In genomic region chr17:13474310-13475094, GRCm38 (mm10) we compare ENCODE assay signal across 9 mouse cellular contexts.
DNase-seq lines count a peak whose midpoint lies in the region; ATAC-seq and TF ChIP-seq lines count a peak whose summit lies in the region.
"Had no signal": no experiment of that assay in that cellular context is flagged by ENCODE, and none has a peak within 500 bp of the region (broad histone marks: within the 10 kb centered on the region; RNA-seq: fewer than 3 reads in every experiment).

No protein-coding gene starts in this region.

- H3K9me3 ChIP-seq in limb, embryonic 13.5 days = no peaks in the 10 kb centered on the region
- no peaks in the 10 kb centered on the region for H3K9me3 ChIP-seq in limb, embryonic 10.5 days (replicated peaks)
- H3K9me3 ChIP-seq in lung, embryonic 14.5 days (ENCODE audit: low read depth, low read length) = no peaks in the 10 kb centered on the region

- no peak for TF ChIP-seq CTCF in lung, embryonic 14.5 days (IDR thresholded peaks at IDR 0.05; ENCODE audit: low read depth)

- DNase-seq in limb, embryonic 10.5 days (ENCODE audit: low spot score) = no peak
- peak; percentile 24 to 26 for DNase-seq in heart, postnatal 14 days
- DNase-seq in lung, embryonic 14.5 days = peak; percentile 49
- DNase-seq in telencephalon, adult 2 months (ENCODE audit: low read depth, low spot score) = peak; percentile 74
- no peak for DNase-seq in retina, postnatal 1 day
- no peak for DNase-seq in thymus, postnatal 25 days
- DNase-seq in ovary, adult 18-20 months (ENCODE audit: low spot score) = no peak

- H3K4me2 ChIP-seq in limb, embryonic 13.5 days (replicated peaks) = no peak overlapping the region
- H3K4me2 ChIP-seq in lung, embryonic 14.5 days = no peak overlapping the region

- ATAC-seq in limb, embryonic 13.5 days (ENCODE audit: low FRiP score, low read depth) = no peak
- no peak for ATAC-seq in lung, embryonic 14.5 days (ENCODE audit: insufficient read depth)

- intact Hi-C loops in heart, postnatal 14 days (cut with DNase I) = loop anchor here (5.0 kb wide), 2 partner anchors 88 to 208 kb away; no protein-coding TSS in a partner anchor

- H3K9ac ChIP-seq in limb, embryonic 13.5 days = no peak overlapping the region
- H3K9ac ChIP-seq in lung, embryonic 14.5 days = no peak overlapping the region

- no peak overlapping the region for H3K4me3 ChIP-seq in limb, embryonic 13.5 days
- no peak overlapping the region for H3K4me3 ChIP-seq in limb, embryonic 10.5 days
- H3K4me3 ChIP-seq in lung, embryonic 14.5 days (ENCODE audit: low read depth, low read length) = no peak overlapping the region

- WGBS in limb, embryonic 13.5 days = 67% methylated on average over 14 of the region's 14 CpGs
- 87% methylated on average over 14 of the region's 14 CpGs for WGBS in limb, embryonic 10.5 days
- 55% methylated on average over 14 of the region's 14 CpGs for WGBS in lung, embryonic 14.5 days

- H3K27ac ChIP-seq in limb, embryonic 13.5 days = peak overlapping the region; percentile 28; the same call in 1 of the 2 replicates
- no peak overlapping the region for H3K27ac ChIP-seq in limb, embryonic 10.5 days
- peak overlapping the region; percentile 26; the same call in 1 of the 2 replicates for H3K27ac ChIP-seq in lung, embryonic 14.5 days (ENCODE audit: low read depth)

- no peaks in the 10 kb centered on the region for H3K36me3 ChIP-seq in limb, embryonic 13.5 days
- no peaks in the 10 kb centered on the region for H3K36me3 ChIP-seq in limb, embryonic 10.5 days
- no peaks in the 10 kb centered on the region for H3K36me3 ChIP-seq in lung, embryonic 14.5 days (ENCODE audit: insufficient read depth)
- H3K36me3 ChIP-seq: G1E had no signal

- H3K27me3 ChIP-seq in limb, embryonic 13.5 days = 0 out of 2 replicates have a peak, but pooled peaks cover 2% of the 10 kb centered on the region
- no peaks in the 10 kb centered on the region for H3K27me3 ChIP-seq in limb, embryonic 10.5 days (ENCODE audit: low read depth, poor library complexity, severe bottlenecking)
- no peaks in the 10 kb centered on the region for H3K27me3 ChIP-seq in lung, embryonic 14.5 days (ENCODE audit: insufficient read depth, low read length)

- H3K4me1 ChIP-seq in limb, embryonic 13.5 days = peaks cover 18% of the 10 kb centered on the region
- H3K4me1 ChIP-seq in limb, embryonic 10.5 days = peaks cover 30% of the 10 kb centered on the region
- peaks cover 9% of the 10 kb centered on the region for H3K4me1 ChIP-seq in lung, embryonic 14.5 days (ENCODE audit: insufficient read depth)

Comparison
In these comparisons a context has a peak if more than half of its experiments do, and no peak if none do; other contexts are left out.
1. DNase-seq: peak in heart, postnatal 14 days (2 of 2), lung, embryonic 14.5 days (single experiment) and telencephalon, adult 2 months (single experiment); none in limb, embryonic 10.5 days (single experiment), retina, postnatal 1 day (single experiment), thymus, postnatal 25 days (single experiment) and ovary, adult 18-20 months (single experiment).